Mouse (Mus musculus): ENCODE measurements at regions not wholly inside any gene's neighbourhood (a gene's known extent, or its start where the extent isn't known, plus 50 kb on each side); places are given as distances from the start of the nearest gene placed in this dataset.
"Not testable (repeated sequence)": the region's sequence is repeated elsewhere in the genome, so short reads cannot be mapped to it uniquely, and the experiment has no call there.

DNA sequence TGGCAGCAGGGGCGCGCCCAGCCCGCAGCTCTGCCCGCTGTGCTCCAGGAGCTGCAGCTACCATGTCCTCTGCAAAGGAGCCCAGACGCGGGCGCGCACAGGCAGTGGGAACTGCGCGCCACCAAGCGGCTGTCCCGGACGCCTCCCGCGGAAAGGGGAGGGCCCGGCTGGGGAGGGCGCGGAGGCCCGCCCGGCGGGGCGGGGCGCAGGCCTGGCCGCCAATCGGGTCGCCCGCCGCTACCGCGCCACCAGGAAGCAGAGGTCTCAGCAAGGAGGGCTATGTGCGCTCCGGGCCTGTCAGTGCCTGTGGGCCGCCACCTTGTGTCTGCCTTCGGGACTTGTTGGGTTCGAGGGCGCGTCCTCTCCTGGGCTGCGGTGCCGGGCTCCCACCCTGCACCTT lies 367.0 kb upstream of the Ywhaq start:
- DNase-seq = peak; percentile 46

DNA sequence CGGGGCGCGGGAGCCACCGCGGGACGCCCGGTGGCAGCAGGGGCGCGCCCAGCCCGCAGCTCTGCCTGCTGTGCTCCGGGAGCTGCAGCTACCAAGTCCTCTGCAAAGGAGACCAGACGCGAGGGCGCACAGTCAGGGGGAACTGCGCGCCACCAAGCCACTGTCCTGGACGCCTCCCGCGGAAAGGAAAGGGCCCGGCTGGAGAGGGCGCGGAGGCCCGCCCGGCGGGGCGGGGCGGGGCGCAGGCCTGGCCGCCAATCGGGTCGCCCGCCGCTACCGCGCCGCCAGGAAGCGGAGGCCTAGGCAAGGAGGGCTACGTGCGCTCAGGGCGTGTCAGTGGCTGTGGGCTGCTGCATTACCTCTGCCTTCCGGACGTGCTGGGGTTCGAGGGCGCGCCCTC lies 361.3 kb upstream of the Ywhaq start:
- DNase-seq = peak; percentile 18

DNA sequence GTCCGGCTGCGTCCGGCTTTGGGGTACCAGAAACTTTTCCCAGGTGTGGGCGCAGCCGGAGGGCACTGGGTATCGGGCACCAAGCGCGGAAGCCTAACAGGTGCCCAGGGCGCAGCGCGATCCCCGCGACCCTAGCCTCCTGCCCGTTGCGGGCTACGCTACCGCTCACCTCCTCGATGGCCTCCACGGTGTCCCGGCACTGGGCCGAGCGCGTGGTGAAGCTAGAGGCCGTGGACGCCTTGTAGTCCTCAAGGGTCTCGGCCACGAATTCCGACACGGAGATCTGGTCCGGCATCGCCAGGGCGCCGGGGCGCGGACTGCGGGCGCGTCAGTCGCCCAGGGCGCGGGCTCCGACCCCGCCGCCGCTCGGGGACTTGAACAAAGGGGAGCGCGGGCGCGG lies 360.9 kb upstream of the Ywhaq start:
- DNase-seq = peak; percentile 13

DNA sequence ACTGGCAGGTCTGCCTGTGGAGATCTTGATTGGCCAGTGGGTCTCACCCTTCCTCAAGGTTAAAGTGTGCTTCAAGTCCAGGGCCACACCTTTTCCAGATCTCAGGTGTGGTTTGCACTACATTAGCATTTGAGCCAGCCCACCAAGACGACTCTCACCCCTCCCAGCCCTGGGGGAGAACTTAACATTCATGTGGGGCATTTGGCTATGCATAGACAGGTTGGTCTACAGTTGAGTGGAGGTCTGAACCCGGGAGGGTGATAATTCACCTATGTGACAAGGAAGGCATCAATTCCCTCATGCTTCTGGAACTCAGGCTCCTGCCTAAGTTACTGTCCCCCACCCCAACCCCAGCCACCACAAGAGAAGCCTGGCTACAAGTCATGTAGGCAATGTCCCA lies 350.3 kb upstream of the Ywhaq start:
- DNase-seq = not testable (repeated sequence)

Measured in thymus, postnatal 4 days (tissue).